Mouse (Mus musculus): ENCODE data around the gene Plce1.

- TF ChIP-seq CTCF (IDR thresholded peaks at IDR 0.05; ENCODE audit: insufficient read depth, low read depth, low read length) = no peak
- no peak for TF ChIP-seq POLR2A (IDR thresholded peaks at IDR 0.05; ENCODE audit: insufficient read depth, low read depth, low read length)
Observed at GRCm38 (mm10) chr19:38566752-38567151, 85.8 kb downstream of the Plce1 start.

Data from olfactory bulb, adult 2 months (tissue).